ENCODE assay signal across 9 mouse cellular contexts in the genomic region with DNA sequence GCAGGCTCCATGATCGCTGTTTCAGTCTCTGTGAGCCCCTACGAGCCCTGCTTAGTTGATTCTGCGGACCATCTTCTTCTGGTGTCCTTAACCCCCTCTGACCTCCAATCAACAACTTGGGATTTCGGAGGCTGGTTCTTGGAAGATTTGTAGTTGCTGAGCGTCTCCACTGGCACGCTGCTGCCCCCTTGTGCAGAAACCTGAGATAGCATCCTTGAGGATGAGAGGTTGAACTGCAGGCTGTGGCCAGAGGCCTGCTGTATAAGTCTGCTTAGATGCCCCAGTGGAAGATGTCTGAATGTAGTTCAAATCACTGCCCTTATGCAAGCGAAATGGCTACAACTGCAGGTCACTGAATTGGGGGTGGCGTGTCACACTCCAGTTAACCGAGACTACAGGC. TPM values are rescaled to one million over a fixed set of nuclear protein-coding genes. Genes with fewer than 3 reads are reported as not detected.
DNase-seq lines count a peak whose midpoint lies in the region; ATAC-seq and TF ChIP-seq lines count a peak whose summit lies in the region.
"Had no signal": no experiment of that assay in that cellular context is flagged by ENCODE, and none has a peak within 500 bp of the region (broad histone marks: within the 10 kb centered on the region; RNA-seq: fewer than 3 reads in every experiment).

No protein-coding gene starts in this region.

- DNase-seq in ES-CJ7 (ENCODE audit: low read depth, low spot score) = peak; percentile 92
- peak; percentile 68 for DNase-seq in c-Kit-negative CD71-positive TER-119-positive erythroid progenitor cells, embryonic 14.5 days (ENCODE audit: low read depth, low spot score)
- DNase-seq in fibroblast of lung, adult 2 months (ENCODE audit: low read depth) = peak; percentile 61
- peak; percentile 76 for DNase-seq in heart, postnatal 0 days (ENCODE audit: low spot score)
- DNase-seq in layer of hippocampus, adult 11-12 months (ENCODE audit: low spot score) = peak; percentile 92
- peak; percentile 96 for DNase-seq in lung, embryonic 14.5 days
- peak; percentile 84 for DNase-seq in ovary, postnatal 36 days (ENCODE audit: low spot score)
- DNase-seq in thymus, postnatal 14 days = peak; percentile 86

- TF ChIP-seq EP300 in heart, postnatal 0 days (IDR thresholded peaks at IDR 0.05; ENCODE audit: low read depth) = no peak

- no peaks in the 10 kb centered on the region for H3K27me3 ChIP-seq in heart, postnatal 0 days (ENCODE audit: control insufficient read depth, insufficient read depth, low read length)
- H3K27me3 ChIP-seq in lung, embryonic 14.5 days (ENCODE audit: insufficient read depth, low read length) = no peaks in the 10 kb centered on the region
- H3K27me3 ChIP-seq: midbrain, embryonic 12.5 days had no signal

- peak overlapping the region; percentile 39; the same call in 1 of the 2 replicates for H3K4me2 ChIP-seq in heart, postnatal 0 days (ENCODE audit: low read depth, low read length)
- H3K4me2 ChIP-seq in lung, embryonic 14.5 days = peak overlapping the region; percentile 19; the same call in 1 of the 2 replicates
- H3K4me2 ChIP-seq: midbrain, embryonic 12.5 days had no signal

- H3K9me3 ChIP-seq in heart, postnatal 0 days (replicated peaks; ENCODE audit: control insufficient read depth, low read length) = no peaks in the 10 kb centered on the region
- H3K9me3 ChIP-seq in lung, embryonic 14.5 days (ENCODE audit: low read depth, low read length) = no peaks in the 10 kb centered on the region
- H3K9me3 ChIP-seq: midbrain, embryonic 12.5 days had no signal

- H3K4me1 ChIP-seq in heart, postnatal 0 days (ENCODE audit: control insufficient read depth, insufficient read depth) = no peaks in the 10 kb centered on the region
- no peaks in the 10 kb centered on the region for H3K4me1 ChIP-seq in lung, embryonic 14.5 days (ENCODE audit: insufficient read depth)

- WGBS in heart, postnatal 0 days = 12% methylated on average over 9 of the region's 9 CpGs
- WGBS in lung, embryonic 14.5 days = 14% methylated on average over 9 of the region's 9 CpGs

- no peak overlapping the region for H3K27ac ChIP-seq in heart, postnatal 0 days (ENCODE audit: low read depth)
- no peak overlapping the region for H3K27ac ChIP-seq in lung, embryonic 14.5 days (ENCODE audit: low read depth)

- no peaks in the 10 kb centered on the region for H3K36me3 ChIP-seq in heart, postnatal 0 days (replicated peaks; ENCODE audit: control insufficient read depth, insufficient read depth, low read length)
- no peaks in the 10 kb centered on the region for H3K36me3 ChIP-seq in lung, embryonic 14.5 days (ENCODE audit: insufficient read depth)
- H3K36me3 ChIP-seq: midbrain, embryonic 12.5 days had no signal

- peak; percentile 91 for TF ChIP-seq CTCF in heart, postnatal 0 days (IDR thresholded peaks at IDR 0.05; ENCODE audit: low read depth)
- peak; percentile 97 for TF ChIP-seq CTCF in lung, embryonic 14.5 days (IDR thresholded peaks at IDR 0.05; ENCODE audit: low read depth)

- H3K9ac ChIP-seq in heart, postnatal 0 days (replicated peaks; ENCODE audit: low read depth, low read length) = no peak overlapping the region
- no peak overlapping the region for H3K9ac ChIP-seq in lung, embryonic 14.5 days
- H3K9ac ChIP-seq: midbrain, embryonic 12.5 days had no signal

- no peak overlapping the region for H3K4me3 ChIP-seq in heart, postnatal 0 days (ENCODE audit: low read depth, low read length)
- H3K4me3 ChIP-seq in lung, embryonic 14.5 days (ENCODE audit: low read depth, low read length) = no peak overlapping the region
- H3K4me3 ChIP-seq: midbrain, embryonic 12.5 days had no signal

- 0 out of 2 replicates have a peak, but pooled peaks have one; percentile 39 for ATAC-seq in heart, postnatal 0 days (ENCODE audit: insufficient read depth, low read depth)
- peak; percentile 23; the same call in 1 of the 2 replicates for ATAC-seq in lung, embryonic 14.5 days (ENCODE audit: insufficient read depth)

RNA-seq across cellular contexts. Expression of a gene that starts 2.7 kb away (rescaled TPM):
- total RNA-seq in heart, postnatal 0 days (2014; rRNA removed; ENCODE audit: low replicate concordance) = not detected in 2 replicates
- 0.08 and 0.26 TPM in 2 replicates for polyA plus RNA-seq in heart, postnatal 0 days (2015; fragmentation: Nextera tagmentation; extraction: Ambion mirVana)
- 0.21 TPM in 1 of 2 replicates, not detected in the other for polyA plus RNA-seq in lung, embryonic 14.5 days (2014; fragmentation: Nextera tagmentation; extraction: Ambion mirVana)
